Mouse (Mus musculus) lung, adult 2 months (tissue): ENCODE data around the gene Phf20.

Experiments
- CTCF ChIP-seq: fragments of 200-500 bp; IDR thresholded peaks from 2 replicates; pipeline ENCODE4 v1.5.1; 2011; ENCODE audit warnings: mild to moderate bottlenecking, low read length, control low read depth; ENCODE audit not compliant: insufficient read depth
- POLR2A ChIP-seq: fragments of 200-500 bp; IDR thresholded peaks from 2 replicates; pipeline ENCODE4 v1.6.1; 2011; ENCODE audit warnings: low read depth, mild to moderate bottlenecking, control low read depth, low read length, borderline replicate concordance; ENCODE audit errors: extremely low read depth

DNA sequence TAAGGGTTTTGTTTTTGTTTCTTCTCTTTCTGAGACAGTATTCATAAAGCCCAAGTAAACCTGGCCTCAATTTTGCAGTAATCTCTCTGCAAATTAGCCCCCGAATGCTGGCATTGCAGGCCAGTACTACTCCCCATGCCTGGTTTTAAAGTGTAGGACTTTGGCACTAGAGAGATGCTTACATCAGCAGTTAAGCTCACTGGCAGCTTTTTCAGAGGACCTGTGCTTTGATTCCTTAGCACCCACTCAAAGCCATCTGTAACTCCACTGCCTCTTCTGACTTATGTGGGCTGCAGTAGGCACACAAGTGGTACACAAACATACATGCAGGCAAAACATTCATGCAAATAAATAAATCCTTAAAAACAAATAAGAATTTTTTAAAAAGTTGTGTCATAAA is 55.0 kb downstream of the Phf20 start:
- TF ChIP-seq POLR2A (no peak), CTCF (no peak)
